Mouse (Mus musculus): ENCODE results near the gene Rabggtb. TPM values are rescaled to one million over a fixed set of nuclear protein-coding genes. Genes with fewer than 3 reads are reported as not detected.
"Not testable (repeated sequence)": the region's sequence is repeated elsewhere in the genome, so short reads cannot be mapped to it uniquely, and the experiment has no call there.

Gene Rabggtb
- polyA plus RNA-seq, 3 experiments from 2014 or later: 39.3 to 47.9 (median 45.2) TPM

- ATAC-seq: not testable (repeated sequence)
These were observed 52.4 kb downstream of the Rabggtb start for GRCm38 (mm10) chr3:153860392-153860791.

GRCm38 (mm10) chr3:153858350-153859001 lies 54.3 kb downstream of the Rabggtb start:
- ATAC-seq: no peak

Other genes starting within 250 kb of the Rabggtb start
- gene St6galnac3, start 187.8 kb downstream of the Rabggtb start, polyA plus RNA-seq (2017; shearing (Covaris generic)): 10 to 100 TPM; 39.4 to 85.0 (median 71.2) TPM
- not detected for gene Asb17, start 68.8 kb downstream of the Rabggtb start, polyA plus RNA-seq (2017; shearing (Covaris generic))
- gene Msh4, start 6.9 kb downstream of the Rabggtb start, polyA plus RNA-seq (2017; shearing (Covaris generic)): under 1 TPM in 1 of 3 experiments, not detected in 2; 0.19 TPM
- 10 to 100 TPM; 23.7 to 43.7 (median 40.4) TPM for gene Acadm, start 31.6 kb upstream of the Rabggtb start, polyA plus RNA-seq (2017; shearing (Covaris generic))
- not detected for gene Slc44a5, start 60.4 kb upstream of the Rabggtb start, polyA plus RNA-seq (2017; shearing (Covaris generic))